Mouse (Mus musculus) left cerebral cortex, postnatal 4 days (tissue): ENCODE measurements around the gene Zfp146. TPM values are rescaled to one million over a fixed set of nuclear protein-coding genes. Genes with fewer than 3 reads are reported as not detected.
"Not testable (repeated sequence)": the region's sequence is repeated elsewhere in the genome, so short reads cannot be mapped to it uniquely, and the experiment has no call there.

Source experiments
- DNase-seq: peaks from one replicate; pipeline ENCODE4 v3.0.0-alpha.2; 2022
- intact Hi-C: fragments of 180-260 bp; cut with DNase I; formaldehyde crosslinking; loops from one replicate; pipeline ENCODE4 v1.15.1; 2025
- total RNA-seq, 2 experiments: library from RNA; stranded (reverse); gene quantifications; 2 replicates each; pipeline ENCODE4 v1.2.3; 2021

The Zfp146 gene
- total RNA-seq, 2 experiments from 2014 or later: 66.8 to 68.1 TPM

- DNase-seq: no peak
- intact Hi-C loops: no loop called here
Measured at GRCm38 (mm10) chr7:30136826-30137225, 32.7 kb downstream of the Zfp146 start.

- intact Hi-C loops: no loop called here
- no peak for DNase-seq
Measured at GRCm38 (mm10) chr7:30132396-30132795, 37.2 kb downstream of the Zfp146 start.

- no peak for DNase-seq
- intact Hi-C loops: no loop called here
Measured at GRCm38 (mm10) chr7:30129900-30130299, 39.6 kb downstream of the Zfp146 start.

- DNase-seq: no peak
- intact Hi-C loops: no loop called here
Measured at GRCm38 (mm10) chr7:30122188-30122530, 47.4 kb downstream of the Zfp146 start.

- intact Hi-C loops: no loop called here
- peak; percentile 94 for DNase-seq
Measured at GRCm38 (mm10) chr7:30121308-30122187, 48.0 kb downstream of the Zfp146 start, which contains the start of gene Zfp382. TSS of gene Zfp382 (plus strand) at chr7:30121942.

- intact Hi-C loops, DNase-seq: not testable (repeated sequence)
Measured at GRCm38 (mm10) chr7:30117935-30118334, 51.6 kb downstream of the Zfp146 start.

GRCm38 (mm10) chr7:30116076-30116475 lies 53.5 kb downstream of the Zfp146 start:
- no peak for DNase-seq
- intact Hi-C loops: no loop called here

Other genes starting within 250 kb of the Zfp146 start
- 10 to 100 TPM; 25.4 to 28.2 TPM for gene Zfp74, start 215.7 kb downstream of the Zfp146 start, total RNA-seq
- 1 to 10 TPM; 5.1 to 5.4 TPM for gene Zfp568, start 185.8 kb downstream of the Zfp146 start, total RNA-seq
- 10 to 100 TPM; 10.9 to 11.5 TPM for gene Zfp14, start 118.4 kb downstream of the Zfp146 start, total RNA-seq
- gene Zfp82, start 96.8 kb downstream of the Zfp146 start, total RNA-seq: 1 to 10 TPM; 4.6 to 8.5 TPM
- 1 to 10 TPM in 1 of 2 experiments, not detected in 1; 1.9 TPM for gene Gm26920, start 79.3 kb downstream of the Zfp146 start, total RNA-seq
- 10 to 100 TPM; 12.9 to 17.3 TPM for gene Zfp566, start 79.2 kb downstream of the Zfp146 start, total RNA-seq
- 10 to 100 TPM; 64.8 to 65.3 TPM for gene Zfp260, start 75.0 kb downstream of the Zfp146 start, total RNA-seq
- gene Zfp382, start 47.8 kb downstream of the Zfp146 start, total RNA-seq: 10 to 100 TPM; 33.0 to 33.9 TPM
- 1 to 10 TPM; 1.5 to 2.0 TPM for gene Cox7a1, start 14.4 kb upstream of the Zfp146 start, total RNA-seq
- gene Capns1, start 29.1 kb upstream of the Zfp146 start, total RNA-seq: 100 to 1,000 TPM; 193 to 198 TPM
- gene Polr2i, start 62.2 kb upstream of the Zfp146 start, total RNA-seq: 10 to 100 TPM; 94.9 to 96.9 TPM
- 100 to 1,000 TPM; 229 to 238 TPM for gene Tbcb, start 62.5 kb upstream of the Zfp146 start, total RNA-seq
- not detected for gene Ovol3, start 66.0 kb upstream of the Zfp146 start, total RNA-seq
- under 1 TPM; 0.40 to 0.54 TPM for gene Thap8, start 110.3 kb upstream of the Zfp146 start, total RNA-seq
- gene Wdr62, start 110.7 kb upstream of the Zfp146 start, total RNA-seq: 1 to 10 TPM; 5.0 to 5.5 TPM
- gene Clip3, start 122.0 kb upstream of the Zfp146 start, total RNA-seq: 100 to 1,000 TPM; 403 to 414 TPM
- gene Alkbh6, start 139.0 kb upstream of the Zfp146 start, total RNA-seq: 10 to 100 TPM; 42.0 to 44.2 TPM
- gene Syne4, start 145.1 kb upstream of the Zfp146 start, total RNA-seq: 1 to 10 TPM; 6.9 to 8.3 TPM
- gene E130208F15Rik, start 152.0 kb upstream of the Zfp146 start, total RNA-seq: under 1 TPM; 0.58 to 0.66 TPM
- gene Sdhaf1, start 154.1 kb upstream of the Zfp146 start, total RNA-seq: 1 to 10 TPM; 7.1 to 7.4 TPM
- 10 to 100 TPM; 46.3 to 50.7 TPM for gene Lrfn3, start 193.0 kb upstream of the Zfp146 start, total RNA-seq
- 10 to 100 TPM; 10.4 to 11.0 TPM for gene Tyrobp, start 244.0 kb upstream of the Zfp146 start, total RNA-seq